Mouse (Mus musculus) myocyte (in vitro differentiated cells): ENCODE measurements around the gene Plekhm2. TPM values are rescaled to one million over a fixed set of nuclear protein-coding genes. Genes with fewer than 3 reads are reported as not detected.

ENCODE experiments used
- H3K27me3 ChIP-seq: one replicate; pipeline ENCODE4 v1.6.1; 2011; ENCODE audit not compliant: control insufficient read depth, insufficient read depth, insufficient read length
- H3K36me3 ChIP-seq: one replicate; pipeline ENCODE4 v1.6.1; 2011; ENCODE audit not compliant: control insufficient read depth, insufficient read depth
- H3K4me2 ChIP-seq: one replicate; pipeline ENCODE4 v1.6.1; 2011; ENCODE audit warnings: low read depth, control low read depth
- H3K4me3 ChIP-seq: one replicate; pipeline ENCODE4 v1.5.1; 2011; ENCODE audit warnings: mild to moderate bottlenecking, control low read depth, moderate library complexity
- H3K79me2 ChIP-seq: one replicate; pipeline ENCODE4 v1.6.1; 2011; ENCODE audit not compliant: control insufficient read depth, insufficient read depth
- H3ac ChIP-seq: one replicate; pipeline ENCODE4 v1.6.1; 2011; ENCODE audit not compliant: control insufficient read depth, insufficient read length
- CEBPB ChIP-seq: IDR thresholded peaks from 2 replicates; pipeline ENCODE4 v1.6.1; 2011; ENCODE audit warnings: mild to moderate bottlenecking, moderate library complexity; ENCODE audit not compliant: poor library complexity, insufficient read depth, severe bottlenecking
- E2F4 ChIP-seq: IDR thresholded peaks from one replicate; pipeline ENCODE4 v1.6.1; 2011; ENCODE audit warnings: mild to moderate bottlenecking, control low read depth, moderate library complexity; ENCODE audit not compliant: insufficient read depth
- MAX ChIP-seq: IDR thresholded peaks from one replicate; pipeline ENCODE4 v1.6.1; 2011; ENCODE audit warnings: low read depth, mild to moderate bottlenecking, control low read depth
- MYOD1 ChIP-seq, 3 experiments: IDR thresholded peaks; one replicate each; pipeline ENCODE4 v1.6.1; 2011; ENCODE audit warnings: control low read depth in 2 of 3, low read depth in 2 of 3, mild to moderate bottlenecking in 2 of 3, moderate library complexity in 1 of 3; ENCODE audit not compliant: insufficient read length in 2 of 3, control insufficient read depth in 1 of 3
- MYOG ChIP-seq, 3 experiments: IDR thresholded peaks; one replicate each; pipeline ENCODE4 v1.6.1; 2011; ENCODE audit warnings: control low read depth in 2 of 3, low read depth in 2 of 3, mild to moderate bottlenecking in 2 of 3; ENCODE audit not compliant: insufficient read length in 2 of 3, control insufficient read depth in 1 of 3, insufficient read depth in 1 of 3
- POLR2A ChIP-seq: IDR thresholded peaks from one replicate; pipeline ENCODE4 v1.6.1; 2011; ENCODE audit warnings: low read depth, mild to moderate bottlenecking, control low read depth, moderate library complexity; ENCODE audit not compliant: insufficient read length
- POLR2AphosphoS2 ChIP-seq: IDR thresholded peaks from one replicate; pipeline ENCODE4 v1.6.1; 2011; ENCODE audit warnings: low read depth, control low read depth; ENCODE audit not compliant: insufficient read length
- REST ChIP-seq: IDR thresholded peaks from one replicate; pipeline ENCODE4 v1.6.1; 2011; ENCODE audit warnings: mild to moderate bottlenecking, control low read depth, moderate library complexity; ENCODE audit not compliant: insufficient read depth, insufficient read length
- SRF ChIP-seq: IDR thresholded peaks from one replicate; pipeline ENCODE4 v1.6.1; 2011; ENCODE audit warnings: low read depth; ENCODE audit not compliant: control insufficient read depth, insufficient read length
- TCF12 ChIP-seq: IDR thresholded peaks from one replicate; pipeline ENCODE4 v1.6.1; 2011; ENCODE audit warnings: mild to moderate bottlenecking, control low read depth; ENCODE audit not compliant: poor library complexity, insufficient read depth, severe bottlenecking
- TCF3 ChIP-seq: IDR thresholded peaks from one replicate; pipeline ENCODE4 v1.6.1; 2011; ENCODE audit warnings: low read depth, control low read depth; ENCODE audit not compliant: insufficient read length
- USF1 ChIP-seq: IDR thresholded peaks from one replicate; pipeline ENCODE4 v1.6.1; 2011; ENCODE audit warnings: low read depth, mild to moderate bottlenecking, control low read depth, moderate library complexity
- polyA plus RNA-seq: library from polyadenylated mRNA; unstranded; fragments of >200 nt; fragmentation: generic; extraction: Trizol; gene quantifications from one replicate; pipeline ENCODE4 v1.2.1, GENCODE M21; 2012; ENCODE audit warnings: missing spikeins

The Plekhm2 gene
- polyA plus RNA-seq, 1 experiment = 20.4 TPM

- peaks cover 8% of the 10 kb centered on the region for H3K79me2 ChIP-seq
- no peak overlapping the region for H3ac ChIP-seq
- TF ChIP-seq MYOD1 (IDR thresholded peaks at IDR 0.05; ENCODE audit: control insufficient read depth in 1 of 3, insufficient read length in 2 of 3, low read depth in 2 of 3) (no peak), TCF12 (no peak), POLR2AphosphoS2 (no peak), TCF3 (no peak), MYOG (IDR thresholded peaks at IDR 0.05; ENCODE audit: control insufficient read depth in 1 of 3, insufficient read depth in 1 of 3, insufficient read length in 2 of 3, low read depth in 2 of 3) (no peak), SRF (no peak), E2F4 (no peak), REST (no peak), USF1 (no peak), POLR2A (no peak), CEBPB (no peak), MAX (no peak)
- H3K27me3 ChIP-seq = no peaks in the 10 kb centered on the region
- no peak overlapping the region for H3K4me3 ChIP-seq
- no peaks in the 10 kb centered on the region for H3K36me3 ChIP-seq
- no peak overlapping the region for H3K4me2 ChIP-seq
Observed at GRCm38 (mm10) chr4:141651944-141652343, 12.8 kb downstream of the Plekhm2 start.

GRCm38 (mm10) chr4:141651286-141651685, 13.4 kb downstream of the Plekhm2 start:
- TF ChIP-seq TCF3 (no peak), MYOG (IDR thresholded peaks at IDR 0.05; ENCODE audit: control insufficient read depth in 1 of 3, insufficient read depth in 1 of 3, insufficient read length in 2 of 3, low read depth in 2 of 3) (no peak), E2F4 (no peak)
- H3K36me3 ChIP-seq = no peaks in the 10 kb centered on the region

GRCm38 (mm10) chr4:141649244-141649643, 15.5 kb downstream of the Plekhm2 start:
- peaks cover 13% of the 10 kb centered on the region for H3K79me2 ChIP-seq
- H3K4me3 ChIP-seq = no peak overlapping the region
- no peak for TF ChIP-seq E2F4
- no peak for TF ChIP-seq MYOG (IDR thresholded peaks at IDR 0.05; ENCODE audit: control insufficient read depth in 1 of 3, insufficient read depth in 1 of 3, insufficient read length in 2 of 3, low read depth in 2 of 3)
- no peak for TF ChIP-seq MYOD1 (IDR thresholded peaks at IDR 0.05; ENCODE audit: control insufficient read depth in 1 of 3, insufficient read length in 2 of 3, low read depth in 2 of 3)
- no peak overlapping the region for H3K4me2 ChIP-seq
- H3K36me3 ChIP-seq = no peaks in the 10 kb centered on the region
- no peaks in the 10 kb centered on the region for H3K27me3 ChIP-seq
- no peak overlapping the region for H3ac ChIP-seq

More at GRCm38 (mm10) chr4:141651286-141651685, 13.4 kb downstream of the Plekhm2 start:
- Histone ChIP-seq H3K4me3 (no peak overlapping the region), H3K79me2 (peaks cover 13% of the 10 kb centered on the region), H3ac (no peak overlapping the region), H3K27me3 (no peaks in the 10 kb centered on the region), H3K4me2 (no peak overlapping the region)

- no peak overlapping the region for H3K4me2 ChIP-seq
- peaks cover 13% of the 10 kb centered on the region for H3K79me2 ChIP-seq
- no peaks in the 10 kb centered on the region for H3K27me3 ChIP-seq
- TF ChIP-seq POLR2A (no peak), TCF12 (no peak), MYOD1 (IDR thresholded peaks at IDR 0.05; ENCODE audit: control insufficient read depth in 1 of 3, insufficient read length in 2 of 3, low read depth in 2 of 3) (no peak), SRF (no peak), POLR2AphosphoS2 (no peak), E2F4 (no peak), MYOG (IDR thresholded peaks at IDR 0.05; ENCODE audit: control insufficient read depth in 1 of 3, insufficient read depth in 1 of 3, insufficient read length in 2 of 3, low read depth in 2 of 3) (no peak), TCF3 (no peak), USF1 (no peak)
- no peak overlapping the region for H3ac ChIP-seq
- H3K36me3 ChIP-seq = no peaks in the 10 kb centered on the region
- H3K4me3 ChIP-seq = no peak overlapping the region
Observed at GRCm38 (mm10) chr4:141648262-141648661, 16.4 kb downstream of the Plekhm2 start.

GRCm38 (mm10) chr4:141647187-141647586, 17.5 kb downstream of the Plekhm2 start:
- H3K36me3 ChIP-seq = no peaks in the 10 kb centered on the region
- no peak overlapping the region for H3K4me2 ChIP-seq
- no peak overlapping the region for H3ac ChIP-seq
- H3K27me3 ChIP-seq = no peaks in the 10 kb centered on the region
- H3K4me3 ChIP-seq = no peak overlapping the region
- TF ChIP-seq MYOD1 (IDR thresholded peaks at IDR 0.05; ENCODE audit: control insufficient read depth in 1 of 3, insufficient read length in 2 of 3, low read depth in 2 of 3) (no peak), TCF12 (no peak)
- H3K79me2 ChIP-seq = peaks cover 13% of the 10 kb centered on the region

- no peak overlapping the region for H3K4me2 ChIP-seq
- H3K4me3 ChIP-seq = no peak overlapping the region
- H3K27me3 ChIP-seq = no peaks in the 10 kb centered on the region
- no peak overlapping the region for H3ac ChIP-seq
- H3K36me3 ChIP-seq = no peaks in the 10 kb centered on the region
- peaks cover 13% of the 10 kb centered on the region for H3K79me2 ChIP-seq
- TF ChIP-seq CEBPB = no peak
- TF ChIP-seq USF1 = no peak
- TF ChIP-seq MYOD1 (IDR thresholded peaks at IDR 0.05; ENCODE audit: control insufficient read depth in 1 of 3, insufficient read length in 2 of 3, low read depth in 2 of 3) = no peak
- TF ChIP-seq REST = no peak
- TF ChIP-seq POLR2A = no peak
- no peak for TF ChIP-seq SRF
- no peak for TF ChIP-seq MYOG (IDR thresholded peaks at IDR 0.05; ENCODE audit: control insufficient read depth in 1 of 3, insufficient read depth in 1 of 3, insufficient read length in 2 of 3, low read depth in 2 of 3)
Observed at GRCm38 (mm10) chr4:141645988-141646387, 18.7 kb downstream of the Plekhm2 start.
